Mouse (Mus musculus): ENCODE measurements around the gene Pih1d1.
"Not testable (repeated sequence)": the region's sequence is repeated elsewhere in the genome, so short reads cannot be mapped to it uniquely, and the experiment has no call there.

Gene Pih1d1

DNA sequence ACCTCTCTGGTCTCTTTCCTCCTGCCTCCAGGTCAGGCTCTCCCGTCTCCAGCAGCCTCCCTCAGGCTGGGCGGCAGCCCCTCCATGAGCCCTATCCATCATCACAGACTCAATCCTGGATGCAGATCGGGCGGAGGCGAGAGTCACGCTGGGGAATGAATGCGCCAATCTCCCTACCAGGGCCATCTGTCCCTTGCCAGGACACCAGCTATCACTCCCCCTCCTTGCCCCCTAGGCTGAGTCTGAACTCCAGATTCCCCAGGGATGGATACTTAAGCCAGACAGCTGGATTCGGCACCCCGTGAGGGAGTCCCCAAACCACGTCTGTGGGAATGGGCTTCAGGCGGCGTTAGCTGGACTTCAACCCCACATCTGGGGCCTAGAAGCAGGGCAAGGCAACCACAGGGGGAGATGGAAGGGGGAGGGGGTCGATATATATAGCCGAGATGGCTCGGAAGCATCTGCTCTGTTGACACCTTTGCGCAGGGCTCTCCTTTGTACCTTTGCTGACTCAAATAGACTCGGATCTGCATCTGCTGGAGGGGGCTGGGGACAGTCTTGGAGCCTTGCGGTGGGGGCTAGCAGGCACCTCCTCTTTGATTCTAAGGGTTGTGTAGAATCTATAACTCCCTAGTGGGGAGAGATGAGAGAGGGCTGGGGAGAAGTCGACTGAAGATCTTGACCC lies 13.8 kb downstream of the Pih1d1 start:
- DNase-seq (ENCODE audit: low spot score) = no peak

DNA sequence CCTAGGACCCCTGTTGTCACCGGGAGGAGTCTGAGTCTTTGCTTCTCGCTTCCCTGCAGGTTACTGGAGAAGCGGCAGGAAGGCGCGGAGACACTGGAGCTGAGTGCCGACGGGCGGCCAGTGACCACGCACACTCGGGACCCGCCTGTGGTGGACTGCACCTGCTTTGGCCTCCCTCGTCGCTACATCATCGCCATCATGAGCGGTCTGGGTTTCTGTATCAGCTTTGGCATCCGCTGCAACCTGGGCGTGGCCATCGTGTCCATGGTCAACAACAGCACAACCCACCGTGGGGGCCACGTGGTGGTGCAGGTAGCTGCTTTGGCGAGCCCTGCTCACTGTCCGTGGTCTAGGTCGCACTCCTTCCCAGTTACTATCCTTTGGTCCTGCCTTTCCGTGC lies 14.6 kb downstream of the Pih1d1 start:
- DNase-seq (ENCODE audit: low spot score) = no peak

DNA sequence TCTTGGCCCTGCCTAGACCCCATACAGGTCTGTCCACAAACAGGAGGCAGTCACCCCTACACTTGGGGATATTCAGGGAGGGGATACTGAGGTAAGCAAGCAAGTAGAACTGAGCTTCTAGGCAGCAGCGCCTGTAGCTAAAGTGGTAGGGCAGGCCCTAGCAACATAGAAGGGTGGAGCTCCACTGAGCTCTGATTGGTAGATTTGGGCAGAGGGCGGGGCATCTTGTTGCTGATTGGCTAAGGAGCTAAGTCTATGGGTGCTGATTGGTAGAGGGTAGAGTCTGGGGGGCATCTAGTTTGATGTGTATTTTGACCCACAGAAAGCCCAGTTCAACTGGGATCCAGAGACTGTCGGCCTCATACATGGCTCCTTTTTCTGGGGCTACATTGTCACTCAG lies 15.4 kb downstream of the Pih1d1 start:
- no peak for DNase-seq (ENCODE audit: low spot score)

DNA sequence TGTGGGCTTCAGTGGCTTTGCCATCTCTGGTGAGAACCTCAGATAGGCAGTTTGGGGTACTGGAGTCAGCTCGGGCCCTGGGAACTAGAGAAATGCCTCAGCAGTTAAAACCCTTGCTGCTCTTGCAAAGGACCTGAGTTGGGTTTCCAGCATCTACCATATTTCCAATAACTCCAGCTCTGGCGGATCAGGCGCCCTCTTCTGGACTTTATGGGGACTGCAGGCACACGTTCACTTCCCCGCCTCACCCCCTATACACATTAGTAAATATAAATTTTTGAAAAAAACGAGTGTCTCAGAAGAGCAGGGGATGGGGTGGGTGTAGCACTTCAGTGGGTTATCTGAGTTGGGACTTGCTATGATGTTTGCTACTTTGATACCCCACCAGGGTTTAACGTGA lies 18.9 kb downstream of the Pih1d1 start:
- no peak for DNase-seq (ENCODE audit: low spot score)

DNA sequence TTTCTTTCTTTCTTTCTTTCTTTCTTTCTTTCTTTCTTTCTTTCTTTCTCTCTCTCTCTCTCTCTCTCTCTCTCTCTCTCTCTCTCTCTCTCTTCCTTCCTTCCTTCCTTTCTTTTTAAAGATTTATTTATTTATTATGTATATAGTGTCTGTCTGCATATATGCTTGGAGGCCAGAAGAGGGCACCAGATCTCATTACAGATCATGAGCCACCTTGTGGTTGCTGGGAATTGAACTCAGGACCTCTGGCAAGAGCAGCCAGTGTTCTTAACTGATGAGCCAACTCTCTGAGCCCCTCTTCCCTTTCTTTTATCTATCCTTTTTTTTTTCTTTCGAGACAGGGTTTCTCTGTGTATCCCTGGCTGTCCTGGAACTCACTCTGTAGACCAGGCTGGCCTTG lies 19.7 kb downstream of the Pih1d1 start:
- not testable (repeated sequence) for DNase-seq (ENCODE audit: low spot score)

DNA sequence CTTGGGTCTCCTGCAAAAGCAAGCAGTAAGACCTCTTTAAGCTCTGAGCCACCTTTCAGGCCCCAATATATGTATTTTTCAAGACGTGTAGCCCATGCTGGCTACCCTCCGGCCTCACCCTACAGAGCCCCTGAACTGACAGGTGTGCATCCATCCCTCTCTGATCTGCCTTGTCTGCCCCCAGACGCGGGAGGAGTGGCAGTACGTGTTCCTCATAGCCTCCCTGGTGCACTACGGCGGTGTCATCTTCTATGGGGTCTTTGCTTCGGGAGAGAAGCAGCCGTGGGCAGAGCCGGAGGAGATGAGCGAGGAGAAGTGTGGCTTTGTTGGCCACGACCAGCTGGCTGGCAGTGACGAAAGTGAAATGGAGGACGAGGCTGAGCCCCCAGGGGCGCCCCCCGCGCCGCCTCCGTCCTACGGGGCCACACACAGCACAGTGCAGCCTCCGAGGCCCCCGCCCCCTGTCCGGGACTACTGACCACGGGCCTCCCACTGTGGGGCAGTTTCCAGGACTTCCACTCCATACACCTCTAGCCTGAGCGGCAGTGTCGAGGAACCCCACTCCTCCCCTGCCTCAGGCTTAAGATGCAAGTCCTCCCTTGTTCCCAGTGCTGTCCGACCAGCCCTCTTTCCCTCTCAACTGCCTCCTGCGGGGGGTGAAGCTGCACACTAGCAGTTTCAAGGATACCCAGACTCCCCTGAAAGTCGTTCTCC lies 20.6 kb downstream of the Pih1d1 start:
- DNase-seq (ENCODE audit: low spot score) = no peak

DNA sequence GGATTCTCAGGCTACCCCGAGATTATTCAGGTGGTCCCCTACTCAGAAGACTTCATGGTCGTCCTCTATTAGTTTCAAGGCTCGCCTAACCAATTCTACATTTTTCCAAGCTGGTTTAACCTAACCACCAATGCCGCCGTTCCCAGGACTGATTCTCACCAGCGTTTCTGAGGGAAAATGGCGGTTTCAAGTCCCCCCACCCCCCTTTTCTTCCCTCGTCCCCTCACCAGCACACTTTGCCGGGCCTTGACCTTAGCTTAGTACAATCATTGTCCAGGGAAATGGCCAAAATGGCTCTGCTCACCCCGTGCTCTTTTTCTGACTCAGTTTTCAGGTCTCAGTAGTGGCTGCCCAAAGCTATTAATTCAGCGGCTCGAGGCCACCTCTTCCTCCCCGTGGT lies 21.3 kb downstream of the Pih1d1 start:
- no peak for DNase-seq (ENCODE audit: low spot score)

DNA sequence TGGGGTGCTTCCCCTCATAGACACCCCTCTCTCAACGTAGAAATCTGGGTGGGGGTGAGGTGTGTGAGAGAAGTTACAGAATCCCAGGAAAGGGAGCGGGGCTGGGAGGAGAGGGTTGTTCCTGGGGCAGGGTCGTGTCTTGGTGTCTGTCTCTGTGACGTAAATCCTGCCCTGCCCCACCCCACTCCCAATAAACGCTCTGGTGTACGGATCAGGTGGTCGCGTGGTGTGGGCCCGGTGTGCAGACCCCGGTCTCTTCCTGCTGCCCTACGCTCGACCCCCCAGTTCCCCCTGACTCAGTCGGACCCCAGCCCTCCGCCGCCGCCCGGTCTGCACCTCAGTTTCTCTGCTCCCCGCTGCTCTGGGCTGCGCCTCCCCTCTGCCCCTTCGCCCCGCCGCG lies 21.8 kb downstream of the Pih1d1 start:
- DNase-seq (ENCODE audit: low spot score) = no peak

DNA sequence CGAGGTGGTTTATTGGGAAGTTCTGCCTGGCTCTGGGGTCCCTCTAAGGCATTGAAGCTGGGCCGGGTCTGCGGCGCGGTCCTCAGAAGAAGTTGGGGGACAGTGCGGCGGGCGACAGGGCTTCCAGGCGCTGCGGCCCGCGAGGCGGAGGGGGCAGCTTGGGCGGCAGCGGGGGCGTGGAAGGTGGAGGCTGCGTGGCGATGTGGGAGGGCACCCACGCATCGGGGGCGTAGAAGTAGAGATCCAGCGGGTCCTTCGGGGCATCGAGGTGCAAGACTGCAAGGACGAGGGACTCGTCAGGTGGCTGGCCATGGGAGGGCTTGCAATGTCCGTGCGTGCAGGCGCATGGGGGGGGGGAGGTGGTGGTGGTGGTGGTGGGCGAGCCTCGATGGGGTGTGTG lies 22.3 kb downstream of the Pih1d1 start:
- DNase-seq (ENCODE audit: low spot score) = no peak

DNA sequence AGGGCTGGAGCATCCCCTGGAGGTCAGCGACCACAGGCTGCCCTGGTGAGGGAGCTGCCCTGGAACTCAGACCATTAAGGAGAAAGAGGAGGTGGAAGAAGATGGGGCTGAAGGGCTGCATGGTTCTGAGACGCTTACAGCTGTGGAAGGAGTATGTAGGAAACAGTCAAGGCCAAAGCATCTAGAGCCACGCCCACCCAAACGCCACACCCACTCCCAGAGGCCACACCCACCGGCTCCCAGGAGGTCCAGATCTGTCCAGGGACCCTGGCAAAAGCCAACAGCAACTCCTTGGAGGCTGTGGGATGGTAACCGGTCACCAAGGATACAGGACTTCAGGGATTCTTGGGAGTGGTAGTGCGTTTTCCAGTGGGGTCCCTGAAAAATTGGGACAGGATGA lies 24.4 kb downstream of the Pih1d1 start:
- no peak for DNase-seq (ENCODE audit: low spot score)

DNA sequence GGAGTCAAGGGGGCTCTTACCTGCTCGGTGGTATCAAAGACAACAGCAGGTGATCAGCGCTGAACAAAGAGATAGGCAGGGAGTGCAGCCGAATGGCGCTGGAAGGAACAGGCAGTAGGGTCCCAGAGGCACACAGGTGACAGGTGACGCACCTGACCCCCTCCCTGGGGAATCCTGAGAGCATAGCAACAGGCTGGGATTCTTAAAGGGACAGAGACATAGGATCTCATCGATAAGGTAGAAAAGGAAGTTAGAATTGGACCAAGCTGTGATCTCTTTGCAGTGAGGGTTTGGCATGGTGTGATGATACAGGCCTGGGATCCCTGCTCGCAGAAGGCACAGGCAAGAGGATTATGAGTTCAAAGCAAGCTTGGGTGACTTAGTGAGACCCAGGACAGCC lies 25.4 kb downstream of the Pih1d1 start, which contains the start of gene Gfy:
Gene Gfy (minus strand): TSS at position 101 of the 400 bp plus-strand sequence.
- DNase-seq (ENCODE audit: low spot score) = no peak

DNA sequence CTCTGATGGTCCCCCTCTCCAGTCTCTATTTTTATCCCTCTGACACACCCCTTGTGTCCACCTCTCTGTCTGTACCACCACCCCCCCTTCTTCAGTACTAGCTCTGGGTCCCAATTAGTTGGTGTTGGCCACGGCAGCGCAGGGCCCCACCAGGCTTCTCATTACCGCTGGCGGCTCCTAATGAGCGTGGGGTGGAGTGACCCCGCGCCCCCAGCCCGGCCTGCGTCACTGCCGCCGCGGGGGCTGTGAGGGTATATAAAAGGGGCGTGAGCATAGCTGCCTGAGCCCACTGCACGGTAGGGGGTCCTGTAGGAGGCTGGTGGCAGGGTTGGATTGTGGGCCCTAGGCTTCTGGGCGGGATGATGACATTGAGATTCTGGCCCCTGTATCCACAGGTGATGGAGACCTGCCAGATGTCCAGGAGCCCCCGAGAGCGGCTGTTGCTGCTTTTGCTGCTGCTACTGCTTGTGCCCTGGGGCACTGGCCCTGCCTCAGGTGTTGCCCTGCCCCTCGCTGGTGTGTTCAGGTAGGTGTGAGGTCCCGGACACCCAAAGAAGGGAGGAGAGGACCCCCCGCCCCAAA lies 26.9 kb downstream of the Pih1d1 start, which contains the start of gene Pth2:
Gene Pth2 (plus strand): TSS at position 100 of the 582 bp plus-strand sequence.
- no peak for DNase-seq (ENCODE audit: low spot score)

DNA sequence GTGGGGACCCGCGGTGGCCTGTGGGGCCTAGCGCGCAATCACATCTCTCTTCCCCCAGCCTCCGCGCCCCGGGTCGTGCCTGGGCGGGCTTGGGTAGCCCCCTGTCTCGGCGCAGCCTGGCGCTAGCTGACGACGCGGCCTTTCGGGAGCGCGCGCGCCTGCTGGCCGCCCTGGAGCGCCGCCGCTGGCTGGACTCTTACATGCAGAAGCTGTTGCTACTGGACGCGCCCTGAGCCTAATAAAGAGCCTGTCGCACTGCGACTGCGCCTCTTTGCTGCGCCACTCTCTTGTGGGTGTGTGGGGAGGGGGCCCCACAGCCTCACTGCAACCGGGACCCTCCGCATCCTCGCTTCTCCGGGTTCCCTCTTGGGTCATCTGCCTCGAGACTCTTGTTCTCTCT lies 27.4 kb downstream of the Pih1d1 start:
- peak; percentile 63 for DNase-seq (ENCODE audit: low spot score)

DNA sequence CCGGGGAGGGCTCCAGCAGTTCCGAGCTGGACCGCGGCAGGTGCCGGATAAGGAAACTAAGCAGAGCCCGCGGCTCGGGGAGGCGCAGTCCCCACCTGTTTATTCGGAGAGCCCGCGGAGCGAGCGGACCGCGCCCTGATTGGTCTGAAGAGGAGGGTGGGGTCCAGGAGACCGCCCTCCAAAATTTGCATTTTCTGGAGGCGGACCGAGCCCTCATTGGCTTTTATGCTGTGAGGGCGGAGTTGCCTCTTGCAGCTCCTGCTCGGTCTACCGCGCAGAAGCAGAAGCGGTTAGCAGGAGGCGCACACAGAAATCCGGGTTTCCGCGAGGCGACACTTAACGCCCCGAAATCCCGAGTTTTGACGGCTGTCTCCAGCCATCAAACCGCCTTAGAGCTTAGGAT lies 28.1 kb downstream of the Pih1d1 start:
- DNase-seq (ENCODE audit: low spot score) = peak; percentile 94

DNA sequence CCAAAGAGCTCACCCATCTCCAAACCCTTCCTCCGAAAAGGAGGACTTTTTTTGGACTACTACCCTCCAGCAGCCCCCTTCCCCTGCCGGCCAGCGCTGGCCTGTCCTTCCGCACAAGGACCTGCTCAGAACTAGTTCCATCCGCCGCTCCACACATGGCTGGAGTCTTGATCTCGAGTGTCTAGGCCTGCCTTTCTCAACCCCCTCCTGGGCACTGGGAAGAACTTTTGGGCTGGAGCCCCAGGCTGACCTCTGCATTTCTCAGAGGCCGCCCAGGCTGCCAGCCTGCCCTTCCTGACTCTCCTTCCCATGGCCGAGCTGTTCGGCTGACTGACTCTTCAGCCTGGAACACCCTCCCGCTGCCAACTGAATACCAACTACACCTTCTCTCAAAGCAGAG lies 28.5 kb downstream of the Pih1d1 start:
- DNase-seq (ENCODE audit: low spot score) = no peak

DNA sequence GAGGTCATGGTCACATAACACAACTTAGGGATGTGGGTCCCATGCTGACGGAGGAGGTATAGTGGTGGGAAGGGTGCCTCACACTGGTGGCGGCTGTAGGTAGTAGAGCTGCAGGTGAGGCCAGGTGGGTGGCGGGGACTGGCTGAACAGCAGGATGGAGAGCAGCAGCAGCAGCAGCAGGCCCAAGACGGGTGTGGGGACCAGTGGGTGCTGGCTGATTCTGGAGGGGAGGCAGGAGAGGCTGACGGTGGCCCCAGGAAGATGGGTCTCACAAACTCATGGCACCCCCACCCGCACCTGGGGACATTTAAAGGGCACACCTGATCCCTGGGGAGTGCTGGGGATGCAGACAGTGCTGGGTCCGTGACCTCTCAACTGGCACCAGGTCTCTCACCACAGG lies 29.6 kb downstream of the Pih1d1 start:
- DNase-seq (ENCODE audit: low spot score) = no peak

DNA sequence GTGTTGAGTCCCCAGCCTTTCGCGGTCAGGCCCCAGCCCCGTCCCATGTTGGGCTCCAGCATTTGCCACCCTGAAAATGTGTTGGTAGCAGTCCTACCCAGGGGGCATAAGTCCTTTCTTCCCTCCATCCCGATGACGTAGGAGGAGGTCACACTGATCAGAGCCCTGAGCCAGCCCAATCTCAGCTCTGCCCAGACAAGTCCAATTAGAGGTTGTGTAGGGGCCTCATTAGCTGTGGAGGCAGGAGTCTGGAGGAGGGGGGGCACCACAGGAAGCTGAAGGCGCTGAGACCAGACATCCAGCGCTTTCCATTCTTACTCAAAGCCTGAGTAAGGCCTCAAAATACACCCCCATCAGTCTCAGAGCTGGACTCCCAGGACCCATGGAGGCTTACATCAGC lies 31.8 kb downstream of the Pih1d1 start:
- DNase-seq (ENCODE audit: low spot score) = no peak

DNA sequence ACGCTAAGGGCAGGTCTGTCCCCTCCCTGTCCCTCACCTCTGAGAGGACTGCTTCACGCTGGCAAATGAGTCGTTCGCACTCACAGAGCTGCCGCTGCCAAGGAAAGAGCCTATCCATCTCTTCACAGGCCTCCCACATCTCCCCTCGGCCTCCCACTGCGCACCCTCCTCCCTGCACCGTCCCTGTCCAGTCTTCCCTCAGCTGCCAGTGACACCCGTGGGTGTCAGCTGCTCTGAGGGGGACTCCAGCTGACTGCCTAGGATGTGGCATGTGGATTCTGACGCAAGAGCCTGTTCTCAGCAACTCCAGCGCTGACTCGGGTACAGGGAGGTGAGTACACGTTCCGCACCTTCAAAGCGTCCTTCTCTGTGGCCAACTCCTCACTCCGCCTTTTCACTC lies 35.5 kb downstream of the Pih1d1 start:
- DNase-seq (ENCODE audit: low spot score) = no peak

DNA sequence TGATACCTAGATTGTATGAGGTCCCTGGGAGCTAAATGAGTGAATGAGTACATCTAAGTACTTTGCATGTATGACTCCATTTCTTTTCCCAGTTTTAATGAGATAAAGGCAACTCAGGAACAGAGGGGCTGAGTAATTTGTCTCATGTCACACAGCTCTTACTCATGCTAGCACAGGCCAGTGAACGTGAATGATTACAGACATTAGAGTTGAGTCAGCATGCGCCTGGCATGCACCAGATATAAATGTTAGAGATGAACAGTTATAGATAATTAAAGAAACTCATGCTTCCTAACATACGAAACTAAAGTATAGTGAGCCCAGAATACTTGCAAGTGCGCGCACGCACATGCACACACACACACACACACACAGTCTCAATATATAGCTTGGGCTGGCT lies 36.1 kb downstream of the Pih1d1 start:
- DNase-seq (ENCODE audit: low spot score) = no peak

DNA sequence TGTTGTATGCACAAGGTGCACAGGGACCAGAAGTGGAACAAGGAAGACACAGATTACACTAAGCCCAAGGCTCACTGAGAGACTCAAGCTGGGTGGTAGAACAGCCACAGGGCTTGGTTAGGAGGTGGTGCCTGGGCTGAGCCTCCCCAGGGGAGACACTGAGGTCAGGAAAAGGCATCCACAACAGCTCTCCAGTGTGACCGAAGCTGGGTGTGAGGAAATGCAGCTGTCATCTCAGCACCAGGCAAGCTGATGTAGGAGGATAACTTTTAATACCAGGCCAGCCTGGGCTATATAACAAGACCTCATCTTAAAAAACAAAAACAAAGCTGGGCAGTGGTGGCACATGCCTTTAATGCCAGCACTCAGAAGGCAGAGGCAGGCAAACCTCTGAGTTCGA lies 37.1 kb downstream of the Pih1d1 start:
- DNase-seq (ENCODE audit: low spot score) = no peak

DNA sequence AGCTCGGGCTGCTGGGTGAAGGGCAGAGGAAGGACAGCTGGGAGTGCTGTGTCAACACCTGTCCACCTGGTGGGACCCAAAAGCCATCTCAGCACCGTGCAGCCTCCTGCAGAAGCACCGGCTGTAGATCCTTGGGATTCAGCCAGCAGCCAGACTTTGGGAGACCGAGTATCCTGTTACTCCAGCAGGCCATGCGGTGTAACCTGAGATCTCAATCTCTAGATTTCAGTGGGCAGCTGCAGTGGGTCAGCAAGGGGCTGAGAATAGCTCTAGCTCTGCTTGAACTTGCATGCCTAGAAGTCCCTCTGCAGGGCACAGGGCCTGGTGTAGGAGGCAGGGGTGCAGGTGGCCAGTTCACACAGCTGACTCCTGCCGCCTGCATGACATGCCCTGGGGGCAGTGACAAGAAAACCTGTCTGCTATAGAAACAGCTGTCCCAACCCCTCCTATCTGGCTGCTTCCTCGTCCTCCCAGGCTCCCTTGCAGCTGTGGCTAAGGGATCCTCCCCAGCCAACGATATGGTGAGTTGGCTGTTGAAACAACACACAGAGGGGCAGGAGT lies 37.8 kb downstream of the Pih1d1 start:
- peak; percentile 54 for DNase-seq (ENCODE audit: low spot score)

DNA sequence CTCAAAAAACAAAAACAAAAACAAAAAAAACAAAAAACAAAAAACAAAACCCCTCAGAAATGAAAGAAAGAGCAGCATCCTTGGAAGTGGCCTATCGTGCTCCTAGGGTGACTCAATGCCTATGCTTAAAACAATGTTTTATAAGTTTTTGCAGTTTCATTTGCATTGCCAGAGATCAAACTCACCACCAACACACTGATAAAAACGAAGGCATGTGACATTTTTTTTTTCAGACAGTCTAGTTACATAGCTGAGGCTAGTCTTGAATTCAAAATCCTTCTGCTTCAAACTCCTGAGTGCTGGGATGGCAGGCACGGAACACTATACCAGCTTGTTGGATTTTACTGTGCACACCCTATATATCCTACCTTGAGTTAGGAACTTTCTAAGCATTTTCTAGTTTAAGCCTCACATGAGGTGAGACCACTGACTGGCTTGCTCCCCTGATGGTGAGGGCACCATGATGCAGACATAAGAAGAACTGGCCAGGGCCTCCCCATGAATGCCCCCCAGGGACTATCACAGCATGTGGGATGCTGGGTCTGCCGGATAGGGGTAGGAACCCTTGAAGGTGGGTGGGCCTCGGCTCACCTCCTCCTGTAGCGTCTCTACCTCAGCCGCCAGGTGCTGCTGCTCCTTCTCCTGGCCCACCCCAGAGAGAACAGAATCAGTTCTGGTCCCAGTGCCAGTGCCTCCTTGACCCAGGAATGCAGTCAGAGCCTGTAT lies 38.6 kb downstream of the Pih1d1 start:
- no peak for DNase-seq (ENCODE audit: low spot score)

All from MN1 (cell line).